Mouse (Mus musculus) liver, embryonic 14.5 days (tissue): ENCODE measurements at regions not wholly inside any gene's neighbourhood (a gene's known extent, or its start where the extent isn't known, plus 50 kb on each side); places are given as distances from the start of the nearest gene placed in this dataset.

ENCODE experiments used
- ATAC-seq: fragments of 200-750 bp; cut with Nextera tagmentation; 2 replicates; pipeline ENCODE4 v1.8.0; 2017; ENCODE audit warnings: moderate number of reproducible peaks, mild to moderate bottlenecking, moderate library complexity; ENCODE audit not compliant: insufficient read depth
- DNase-seq, 3 experiments: peaks; one replicate each; pipeline ENCODE4 v3.0.0-alpha.2; 2012 to 2013; ENCODE audit warnings: low read depth in 3 of 3, low spot score in 3 of 3
- H3K27ac ChIP-seq: fragments of 300-500 bp; sonication (generic); 2 replicates; pipeline ENCODE4 v1.5.1; 2014; ENCODE audit warnings: moderate library complexity, mild to moderate bottlenecking, control low read depth, inconsistent platforms
- H3K27me3 ChIP-seq: fragments of 300-500 bp; sonication (generic); 2 replicates; pipeline ENCODE4 v1.6.1; 2014; ENCODE audit warnings: mild to moderate bottlenecking, low read length, moderate library complexity; ENCODE audit not compliant: control insufficient read depth, insufficient read depth
- H3K36me3 ChIP-seq: fragments of 300-500 bp; sonication (generic); replicated peaks from 2 replicates; pipeline ENCODE4 v1.6.1; 2014; ENCODE audit warnings: low read depth; ENCODE audit not compliant: control insufficient read depth, insufficient read depth
- H3K4me1 ChIP-seq, 2 experiments: fragments of 200-500 bp in 1 of 2; fragments of 300-500 bp in 1 of 2; sonication (generic) in 1 of 2; replicated peaks; 2 replicates each; pipeline ENCODE4 v1.6.1; 2012 to 2014; ENCODE audit warnings: antibody characterized with exemption in 1 of 2, inconsistent platforms in 1 of 2, low read length in 1 of 2; ENCODE audit not compliant: control insufficient read depth in 2 of 2, insufficient read depth in 2 of 2
- H3K4me2 ChIP-seq: fragments of 300-500 bp; sonication (generic); 2 replicates; pipeline ENCODE4 v1.6.1; 2014; ENCODE audit warnings: low read depth, mild to moderate bottlenecking, control low read depth, moderate library complexity
- H3K4me3 ChIP-seq, 2 experiments: fragments of 200-500 bp in 1 of 2; fragments of 300-500 bp in 1 of 2; sonication (generic) in 1 of 2; 2 replicates each; pipeline ENCODE4 v1.5.1; 2012 to 2014; ENCODE audit warnings: low read depth in 2 of 2, low read length in 2 of 2, mild to moderate bottlenecking in 2 of 2, control low read depth in 1 of 2, inconsistent platforms in 1 of 2, moderate library complexity in 1 of 2; ENCODE audit not compliant: insufficient read depth in 1 of 2
- H3K9ac ChIP-seq: fragments of 300-500 bp; sonication (generic); replicated peaks from 2 replicates; pipeline ENCODE4 v1.6.1; 2014; ENCODE audit warnings: mild to moderate bottlenecking, control low read depth, moderate library complexity
- H3K9me3 ChIP-seq: fragments of 300-500 bp; sonication (generic); 2 replicates; pipeline ENCODE4 v1.6.1; 2016; ENCODE audit warnings: low read length, mixed read lengths; ENCODE audit not compliant: control insufficient read depth
- CTCF ChIP-seq: IDR thresholded peaks from 2 replicates; pipeline ENCODE4 v1.5.1; 2016; ENCODE audit warnings: antibody characterized with exemption, low read depth, control low read depth
- EP300 ChIP-seq: IDR thresholded peaks from 2 replicates; pipeline ENCODE4 v1.6.1; 2016; ENCODE audit warnings: antibody characterized with exemption, low read depth
- WGBS: fragments of 180-500 bp; shearing (Covaris S2); extraction: QIAGEN DNeasy Blood & Tissue Kit; methylation state at CpG from one replicate; pipeline ENCODE4 v1.1.7; 2014; ENCODE audit not compliant: insufficient replicate concordance; 5-methylcytosine and 5-hydroxymethylcytosine counted together

GRCm38 (mm10) chr16:7937167-7937566 is 487.8 kb downstream of the Tmem114 start:
- Histone ChIP-seq H3K27me3 (no peaks in the 10 kb centered on the region), H3K27ac (no peak overlapping the region), H3K4me1 (no peaks in the 10 kb centered on the region), H3K4me2 (no peak overlapping the region), H3K4me3 (no peak overlapping the region), H3K36me3 (no peaks in the 10 kb centered on the region), H3K9me3 (no peaks in the 10 kb centered on the region), H3K9ac (no peak overlapping the region)
- DNase-seq (no peak), ATAC-seq (no peak)
- TF ChIP-seq CTCF (no peak), EP300 (no peak)
- 26% methylated on average over 5 of the region's 5 CpGs for WGBS

GRCm38 (mm10) chr16:7932322-7932721 is 492.6 kb downstream of the Tmem114 start:
- no peaks in the 10 kb centered on the region for H3K36me3 ChIP-seq
- TF ChIP-seq EP300 (no peak), CTCF (no peak)
- no peaks in the 10 kb centered on the region for H3K27me3 ChIP-seq
- ATAC-seq (no peak), DNase-seq (no peak)
- 34% methylated on average over 4 of the region's 4 CpGs for WGBS
- H3K4me3 ChIP-seq = no peak overlapping the region
- H3K9me3 ChIP-seq = no peaks in the 10 kb centered on the region
- no peak overlapping the region for H3K9ac ChIP-seq
- no peak overlapping the region for H3K4me2 ChIP-seq
- no peak overlapping the region for H3K27ac ChIP-seq
- H3K4me1 ChIP-seq = no peaks in the 10 kb centered on the region

GRCm38 (mm10) chr16:7931676-7932075 is 493.3 kb downstream of the Tmem114 start:
- no peak for TF ChIP-seq CTCF
- no peak for TF ChIP-seq EP300
- Histone ChIP-seq H3K27ac (no peak overlapping the region), H3K9ac (no peak overlapping the region), H3K36me3 (no peaks in the 10 kb centered on the region), H3K4me3 (no peak overlapping the region), H3K4me2 (no peak overlapping the region), H3K4me1 (no peaks in the 10 kb centered on the region), H3K27me3 (no peaks in the 10 kb centered on the region), H3K9me3 (no peaks in the 10 kb centered on the region)
- DNase-seq (no peak), ATAC-seq (no peak)
- 62% methylated on average over 6 of the region's 6 CpGs for WGBS

DNA sequence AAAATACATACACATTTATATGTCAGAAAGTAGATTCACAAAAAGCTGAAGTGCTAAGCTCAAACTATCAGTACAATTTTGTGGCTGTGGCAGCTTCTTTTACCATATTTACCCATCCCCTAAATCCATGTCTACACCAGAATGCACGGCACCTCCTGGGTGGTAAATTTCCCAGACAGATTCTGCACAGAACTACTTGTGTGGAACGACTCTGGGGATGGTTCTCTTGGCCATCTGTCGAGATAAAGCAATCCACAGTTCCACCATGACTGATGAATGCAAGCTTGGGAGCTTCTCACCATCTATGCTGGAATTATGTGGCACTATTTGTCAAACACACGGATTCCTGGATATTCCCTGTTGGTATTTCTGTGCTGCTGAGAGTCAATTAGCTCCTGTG is 495.8 kb downstream of the Tmem114 start:
- no peak overlapping the region for H3K9ac ChIP-seq
- TF ChIP-seq CTCF (no peak), EP300 (no peak)
- H3K27ac ChIP-seq = no peak overlapping the region
- no peaks in the 10 kb centered on the region for H3K36me3 ChIP-seq
- H3K4me3 ChIP-seq = no peak overlapping the region
- no peaks in the 10 kb centered on the region for H3K4me1 ChIP-seq
- no peak overlapping the region for H3K4me2 ChIP-seq
- no peaks in the 10 kb centered on the region for H3K9me3 ChIP-seq
- WGBS = 50% methylated on average over 4 of the region's 4 CpGs
- ATAC-seq = no peak
- H3K27me3 ChIP-seq = no peaks in the 10 kb centered on the region
- no peak for DNase-seq

DNA sequence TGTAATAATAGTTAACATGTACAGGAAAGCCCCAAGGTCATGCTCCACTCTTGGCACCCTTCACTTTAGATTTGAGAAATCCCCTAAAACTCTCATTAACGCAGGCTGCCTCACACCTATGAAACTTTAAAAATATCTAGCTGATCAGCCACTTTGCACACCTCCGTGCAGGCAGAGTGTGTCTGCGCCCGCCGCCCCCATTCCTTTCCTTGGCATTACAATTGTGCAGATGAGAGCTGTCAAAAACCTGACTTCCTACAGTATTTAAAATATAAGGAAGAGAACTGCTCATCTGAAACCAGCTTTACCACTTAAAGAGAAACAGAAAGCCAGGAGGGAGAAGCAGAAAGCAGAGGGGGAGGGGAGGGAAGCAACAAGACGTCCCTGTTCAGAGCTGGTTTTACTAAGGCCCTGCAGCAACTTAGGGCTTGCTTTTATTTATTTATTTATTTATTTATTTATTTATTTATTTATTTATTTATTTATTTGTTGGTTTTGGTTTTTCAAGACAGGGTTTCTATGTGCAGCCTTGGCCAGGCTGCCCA is 496.5 kb downstream of the Tmem114 start:
- DNase-seq = no peak
- ATAC-seq = no peak
- TF ChIP-seq EP300 (no peak), CTCF (no peak)
- Histone ChIP-seq H3K4me2 (no peak overlapping the region), H3K4me1 (no peaks in the 10 kb centered on the region), H3K36me3 (no peaks in the 10 kb centered on the region), H3K9ac (no peak overlapping the region), H3K27ac (no peak overlapping the region), H3K27me3 (no peaks in the 10 kb centered on the region), H3K9me3 (no peaks in the 10 kb centered on the region), H3K4me3 (no peak overlapping the region)
- WGBS = 66% methylated on average over 6 of the region's 6 CpGs
